Mouse (Mus musculus): ENCODE measurements at regions not wholly inside any gene's neighbourhood (a gene's known extent, or its start where the extent isn't known, plus 50 kb on each side); places are given as distances from the start of the nearest gene placed in this dataset.

DNA sequence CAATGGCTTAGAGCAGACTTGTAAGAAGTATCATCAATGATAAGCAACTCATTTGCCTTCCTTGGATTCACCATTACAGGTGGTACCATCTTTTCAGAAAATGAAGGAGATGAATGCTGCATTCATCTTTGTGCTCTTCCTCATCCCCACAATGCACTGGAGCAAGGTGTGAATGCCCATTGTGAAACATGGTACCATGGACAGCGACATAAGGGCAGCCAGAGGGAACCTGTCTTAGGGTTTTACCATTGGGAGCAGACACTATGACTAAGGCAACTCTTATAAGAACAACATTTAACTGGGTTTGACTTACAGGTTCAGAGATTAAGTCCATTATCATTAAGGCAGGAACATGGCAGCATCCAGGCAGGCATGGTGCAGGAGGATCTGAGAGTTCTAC, 60.1 kb upstream of the Kcnj6 start:
- no peak for DNase-seq (ENCODE audit: low read depth)

DNA sequence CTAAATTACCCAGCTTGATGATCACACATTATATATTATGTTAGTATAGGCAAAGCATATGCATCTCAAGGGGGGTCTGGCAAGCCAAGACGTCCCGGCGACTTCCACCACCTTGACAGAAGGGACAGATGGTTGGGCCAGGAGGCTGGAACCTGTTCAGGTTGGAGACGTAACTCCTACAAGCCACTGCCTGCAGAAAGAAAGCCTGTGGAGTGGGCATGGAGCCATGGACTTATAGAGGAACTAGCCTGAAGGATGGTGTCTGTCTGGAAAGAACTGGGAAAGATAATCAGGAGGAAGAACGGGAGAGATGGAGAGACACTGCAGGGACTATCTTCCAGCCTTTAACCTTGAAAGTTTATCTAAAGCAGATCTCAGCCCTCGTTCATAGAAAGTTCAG, 66.9 kb upstream of the Kcnj6 start:
- no peak for DNase-seq (ENCODE audit: low read depth)

DNA sequence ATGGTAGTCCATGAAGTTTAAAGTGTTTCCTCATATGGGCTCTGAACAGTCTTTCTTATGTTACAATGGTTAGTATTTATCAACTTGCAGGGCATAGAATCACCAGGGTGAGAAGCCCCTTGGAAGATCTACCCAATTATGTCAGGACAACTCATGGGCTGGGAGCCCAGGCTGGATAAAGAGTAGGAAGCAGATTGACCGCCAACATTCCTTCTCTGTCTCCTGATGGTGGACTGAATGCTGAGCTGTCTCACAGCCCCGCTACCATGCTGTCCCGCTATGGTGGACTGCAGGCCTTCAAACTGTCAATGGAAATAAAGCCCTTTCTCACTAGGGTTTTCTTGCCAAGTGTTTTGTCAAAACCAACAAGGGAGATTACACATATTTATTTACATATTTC, 69.2 kb upstream of the Kcnj6 start:
- no peak for DNase-seq (ENCODE audit: low read depth)

DNA sequence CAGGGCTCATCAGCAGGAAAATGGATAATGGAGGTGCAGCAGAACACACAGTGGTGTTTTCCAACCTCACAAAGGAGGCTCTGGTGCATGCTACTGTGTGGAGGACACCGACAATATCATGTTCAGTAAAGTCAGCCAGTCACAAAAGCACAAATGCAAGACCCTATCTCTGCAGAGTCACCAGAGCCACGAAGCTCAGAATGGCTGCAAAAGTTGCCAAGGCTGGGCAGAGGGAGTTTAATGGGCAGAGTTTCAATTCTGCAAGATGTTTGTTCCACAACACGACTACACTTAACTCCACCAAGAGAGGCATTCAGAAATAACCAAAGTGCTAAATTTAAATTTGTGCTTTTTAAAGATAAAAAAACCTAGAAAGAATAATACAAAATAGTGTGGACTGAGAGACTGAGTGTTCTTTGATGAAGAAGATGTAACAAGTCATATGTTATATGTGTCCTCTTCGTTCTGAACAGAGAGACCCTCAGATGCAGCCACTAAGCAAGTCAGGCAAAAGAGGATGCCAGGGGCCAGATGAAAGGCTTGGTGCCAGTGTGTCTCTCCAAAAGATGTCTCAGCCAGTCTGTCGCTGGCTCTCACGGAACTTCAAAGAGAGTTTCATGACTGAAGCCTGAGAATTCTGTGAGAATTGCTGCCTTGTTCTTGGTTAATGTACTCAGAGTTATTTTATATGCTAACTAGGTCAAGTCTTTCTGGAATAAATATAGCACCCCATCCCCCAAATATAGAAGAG, 95.1 kb upstream of the Kcnj6 start:
- DNase-seq (ENCODE audit: low read depth) = no peak

DNA sequence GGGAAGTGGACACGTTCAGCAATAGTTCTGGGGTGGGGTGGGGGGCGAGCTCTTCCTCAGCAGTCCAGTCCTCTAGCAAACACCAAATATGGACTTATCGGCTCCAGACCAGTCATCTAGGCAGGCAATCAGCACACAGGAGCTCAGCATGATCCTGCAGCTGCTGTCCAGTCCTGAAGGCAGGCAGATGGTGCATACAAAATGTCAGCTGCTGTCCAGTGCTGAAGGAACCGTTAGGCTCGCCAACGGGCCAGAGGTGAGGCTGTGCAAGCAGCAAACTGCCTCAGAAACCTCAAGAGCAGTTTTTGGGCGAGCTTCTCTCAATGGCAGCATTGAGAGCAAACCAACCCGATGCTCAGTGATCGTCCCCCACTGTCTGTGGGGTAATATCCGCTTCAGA, 96.3 kb upstream of the Kcnj6 start:
- no peak for DNase-seq (ENCODE audit: low read depth)

DNA sequence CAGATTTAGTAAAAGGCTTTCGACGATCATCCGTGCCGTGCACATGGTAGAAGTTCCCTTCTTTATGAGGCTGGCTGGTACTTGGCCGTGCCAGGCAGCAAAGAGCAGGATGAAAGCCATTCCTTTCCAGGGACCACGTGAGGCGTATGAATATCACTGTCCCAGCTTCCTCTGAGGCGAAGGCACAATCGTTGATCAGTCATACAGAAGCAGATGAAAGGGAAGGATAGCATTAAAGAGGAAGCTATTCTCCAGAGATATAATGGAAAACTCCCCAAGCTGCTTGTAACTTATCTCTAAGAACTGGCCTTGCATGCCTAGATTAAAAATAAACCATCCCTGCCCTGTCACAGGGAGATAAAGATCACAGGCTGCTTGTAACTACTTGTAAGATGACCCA, 103.5 kb upstream of the Kcnj6 start:
- no peak for DNase-seq (ENCODE audit: low read depth)

DNA sequence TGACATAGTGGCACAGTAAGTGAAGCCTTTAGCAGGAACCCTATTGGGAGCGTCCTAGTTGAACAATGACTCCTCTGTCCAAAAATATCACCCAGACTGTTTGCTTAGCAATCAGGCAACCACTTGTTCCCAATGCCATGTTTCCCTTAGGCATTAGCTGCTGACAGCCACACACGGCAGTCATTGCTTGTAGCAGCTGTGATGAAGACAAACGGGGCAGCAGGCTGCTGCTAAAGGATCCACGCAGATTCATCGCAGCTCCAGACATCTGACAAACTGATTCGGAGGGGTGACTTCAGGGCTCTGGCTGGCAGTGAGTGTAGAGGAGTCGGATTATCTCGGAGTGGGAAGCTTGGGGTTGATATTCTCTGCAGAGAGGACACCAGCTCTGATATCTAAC, 120.0 kb upstream of the Kcnj6 start:
- DNase-seq (ENCODE audit: low read depth) = no peak

DNA sequence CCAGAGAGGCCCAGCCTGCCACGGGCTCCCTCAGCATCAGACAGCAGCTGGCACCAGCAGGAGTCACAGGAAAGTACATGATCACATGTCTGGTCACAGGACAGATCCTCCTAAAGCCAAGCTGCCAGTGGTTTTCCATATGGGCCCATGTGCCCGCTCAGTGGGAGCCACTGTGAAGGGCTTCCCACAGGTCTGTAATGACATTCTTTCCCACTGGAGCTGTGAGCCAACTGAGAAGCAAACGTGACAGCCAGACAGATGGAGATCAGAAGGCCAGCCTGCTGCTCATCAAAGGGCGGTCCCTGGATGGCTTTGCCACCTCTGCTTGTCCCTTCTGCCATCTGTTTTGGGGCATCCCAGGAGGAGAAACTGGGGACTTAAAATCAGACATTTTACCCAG, 121.8 kb upstream of the Kcnj6 start:
- no peak for DNase-seq (ENCODE audit: low read depth)

DNA sequence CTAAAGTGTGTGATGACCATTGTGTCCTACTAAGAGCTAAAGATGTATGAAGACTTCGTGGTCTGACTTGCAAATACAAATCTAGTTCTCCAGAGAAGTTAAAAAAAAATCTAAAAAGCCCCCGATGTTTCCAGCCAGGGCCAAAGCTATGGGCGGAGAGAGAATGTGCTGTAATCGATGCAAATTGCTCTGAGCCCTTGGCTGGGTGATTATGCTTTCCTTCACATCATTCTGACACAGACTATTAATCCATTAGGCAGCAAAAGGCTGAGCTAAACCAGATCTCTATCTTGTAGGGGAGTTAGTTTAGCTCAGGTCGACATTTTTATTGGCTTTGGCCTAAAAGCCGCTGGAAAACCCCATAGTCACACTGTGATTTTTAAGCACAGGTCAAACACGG, 124.5 kb upstream of the Kcnj6 start:
- DNase-seq (ENCODE audit: low read depth) = no peak

DNA sequence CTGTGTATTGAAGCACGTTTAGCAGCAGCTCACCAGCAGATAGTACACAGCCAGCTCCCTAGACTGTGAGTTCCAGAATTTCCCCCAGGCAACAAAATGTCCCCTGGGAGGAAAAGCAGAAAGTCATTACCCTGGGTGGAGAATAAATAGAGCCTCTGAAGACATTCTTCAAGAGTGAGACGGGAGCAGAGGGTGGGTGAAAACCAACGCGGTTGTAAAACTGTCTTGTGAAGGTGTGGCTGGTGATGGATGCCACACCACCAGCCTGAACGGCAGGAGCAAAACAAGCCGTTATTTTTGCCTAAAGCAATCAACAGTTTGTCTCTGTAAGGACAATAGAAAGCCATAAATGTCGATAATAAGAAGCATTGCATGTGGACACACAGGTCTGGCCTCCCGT, 129.7 kb upstream of the Kcnj15 start:
- DNase-seq (ENCODE audit: low read depth) = no peak

DNA sequence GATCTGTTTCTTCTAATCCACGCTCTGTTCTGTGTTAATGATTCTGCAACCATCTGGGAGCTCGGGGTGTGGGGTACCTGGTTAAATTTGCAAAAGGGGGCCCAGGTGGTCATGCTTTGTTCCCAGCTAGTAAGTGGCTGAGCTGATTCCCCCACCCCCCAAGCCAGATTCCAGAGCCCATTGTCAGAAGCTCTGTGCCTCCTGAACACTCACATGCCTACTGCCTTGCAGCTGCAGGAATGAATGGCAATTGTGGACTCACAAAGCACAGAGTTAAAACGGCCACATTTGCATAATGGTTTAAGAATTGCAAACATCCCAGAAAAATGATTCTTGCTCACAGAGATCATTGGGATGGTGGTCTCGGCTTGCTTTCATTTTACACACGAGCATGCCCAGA, 125.5 kb upstream of the Kcnj15 start:
- DNase-seq (ENCODE audit: low read depth) = no peak

DNA sequence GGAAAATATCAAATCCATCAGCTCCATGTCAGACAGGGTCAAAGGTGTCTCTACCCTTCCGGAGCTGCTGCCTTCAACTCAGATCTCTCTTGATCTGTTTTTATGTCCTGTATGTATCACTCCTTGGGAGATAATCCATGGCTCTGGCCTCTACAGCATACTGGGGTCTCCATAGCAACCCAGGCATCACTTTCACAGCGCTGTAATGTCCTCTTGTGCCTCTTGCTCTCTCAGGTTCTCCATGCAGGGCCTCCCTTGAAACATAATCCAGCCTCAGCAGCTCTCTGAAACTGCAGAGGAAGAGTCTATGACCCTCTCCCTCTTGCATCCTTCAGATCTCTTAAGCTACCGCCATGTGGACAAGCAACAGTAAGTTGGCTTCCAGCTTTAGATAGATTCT, 118.5 kb upstream of the Kcnj15 start:
- no peak for DNase-seq (ENCODE audit: low read depth)

DNA sequence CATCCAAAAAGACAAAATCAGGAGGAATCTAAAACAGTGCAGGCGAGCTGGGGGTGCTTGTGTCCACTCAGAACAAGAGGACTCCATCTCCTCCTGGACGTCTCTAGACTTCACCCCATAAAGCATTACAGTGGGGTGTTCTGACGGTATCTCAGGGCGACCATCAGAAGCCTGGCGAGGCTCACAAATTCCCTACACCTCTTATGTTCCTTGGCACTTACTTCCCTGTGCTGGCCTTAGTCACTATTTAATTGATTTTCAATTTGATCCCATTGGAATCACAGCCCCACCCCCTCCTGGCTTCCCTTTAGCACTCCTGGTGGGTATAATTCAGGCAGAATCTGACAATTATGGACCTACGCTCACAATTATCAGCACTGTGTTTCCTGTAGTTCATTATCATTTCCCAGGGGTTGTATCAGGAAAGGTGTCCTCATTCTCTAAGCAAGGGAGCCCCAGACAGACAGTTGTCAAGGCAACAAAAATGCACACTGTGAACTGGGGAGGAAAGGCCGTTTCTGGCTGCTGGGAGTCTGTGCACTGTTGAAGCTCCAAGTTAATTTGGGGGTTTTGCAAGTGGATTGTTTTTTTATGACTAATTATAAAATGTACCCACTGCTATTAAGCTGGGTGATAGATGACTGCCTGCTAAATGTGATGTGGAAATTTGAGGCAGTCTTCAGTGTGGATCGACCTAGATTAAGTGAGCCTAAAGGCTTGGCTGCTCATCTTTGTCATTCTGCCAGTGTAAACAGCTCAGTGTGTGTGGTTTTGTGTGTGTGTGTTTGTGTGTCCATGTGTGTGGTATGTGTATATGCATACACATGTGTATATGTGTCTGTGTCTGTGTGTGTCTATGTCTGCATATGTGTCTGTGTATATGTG, 115.6 kb upstream of the Kcnj15 start:
- DNase-seq (ENCODE audit: low read depth) = no peak

DNA sequence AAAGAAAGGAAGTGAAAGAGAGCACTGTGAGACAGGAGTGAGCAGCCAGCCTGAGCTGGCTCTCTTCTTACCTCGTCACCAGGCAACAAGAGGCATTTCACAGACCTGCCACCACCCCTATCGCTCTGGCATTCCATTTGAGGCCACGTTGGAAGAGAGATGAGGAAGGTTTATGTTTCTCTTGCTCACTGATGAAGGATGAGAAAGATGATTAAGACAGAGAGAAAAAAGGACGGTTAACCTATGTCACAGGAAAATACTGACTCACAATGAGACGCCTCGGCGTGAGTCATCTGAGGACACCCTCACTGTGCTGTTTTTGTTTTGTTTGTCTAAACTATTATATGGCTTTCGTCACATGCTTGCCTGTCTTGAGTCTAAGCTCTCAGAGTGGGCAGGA, 106.9 kb upstream of the Kcnj15 start:
- no peak for DNase-seq (ENCODE audit: low read depth)

DNA sequence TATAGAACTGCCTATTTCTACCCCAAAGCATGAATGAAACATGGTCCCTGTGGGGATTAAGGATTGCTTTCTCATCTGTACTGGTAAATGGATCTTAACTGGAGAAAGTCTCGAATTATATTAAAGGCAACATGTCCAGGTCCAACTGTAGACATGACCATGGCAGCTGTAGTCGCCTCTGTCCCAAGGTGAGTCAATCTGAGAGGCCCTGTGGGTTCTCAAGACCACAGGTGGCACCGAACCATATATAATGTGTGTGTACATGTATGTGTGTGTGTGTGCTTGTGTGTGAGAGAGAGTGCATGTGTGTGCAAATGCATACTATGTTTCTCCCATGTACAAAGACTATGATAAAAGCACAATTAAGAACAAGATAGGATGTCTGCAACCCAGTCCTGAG, 105.9 kb upstream of the Kcnj15 start:
- no peak for DNase-seq (ENCODE audit: low read depth)

DNA sequence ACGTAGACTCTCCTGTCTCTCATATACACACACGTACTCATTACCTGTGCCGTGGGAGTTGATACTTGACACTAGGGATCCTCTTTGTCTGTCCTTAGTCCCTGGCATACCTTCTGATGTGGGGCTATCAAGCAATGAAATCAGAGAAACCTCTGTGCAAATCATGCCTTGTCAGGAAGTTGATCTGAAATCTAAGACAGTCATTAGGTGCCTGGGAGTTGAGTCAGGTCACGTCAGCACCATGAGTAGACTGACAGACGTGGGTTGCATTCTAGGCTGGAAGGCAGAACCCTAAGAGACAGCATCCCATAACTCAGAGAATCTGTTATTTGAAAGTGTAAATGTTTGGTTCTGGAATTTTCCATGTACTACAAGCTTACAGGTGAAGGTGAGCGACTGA, 105.4 kb upstream of the Kcnj15 start:
- no peak for DNase-seq (ENCODE audit: low read depth)

DNA sequence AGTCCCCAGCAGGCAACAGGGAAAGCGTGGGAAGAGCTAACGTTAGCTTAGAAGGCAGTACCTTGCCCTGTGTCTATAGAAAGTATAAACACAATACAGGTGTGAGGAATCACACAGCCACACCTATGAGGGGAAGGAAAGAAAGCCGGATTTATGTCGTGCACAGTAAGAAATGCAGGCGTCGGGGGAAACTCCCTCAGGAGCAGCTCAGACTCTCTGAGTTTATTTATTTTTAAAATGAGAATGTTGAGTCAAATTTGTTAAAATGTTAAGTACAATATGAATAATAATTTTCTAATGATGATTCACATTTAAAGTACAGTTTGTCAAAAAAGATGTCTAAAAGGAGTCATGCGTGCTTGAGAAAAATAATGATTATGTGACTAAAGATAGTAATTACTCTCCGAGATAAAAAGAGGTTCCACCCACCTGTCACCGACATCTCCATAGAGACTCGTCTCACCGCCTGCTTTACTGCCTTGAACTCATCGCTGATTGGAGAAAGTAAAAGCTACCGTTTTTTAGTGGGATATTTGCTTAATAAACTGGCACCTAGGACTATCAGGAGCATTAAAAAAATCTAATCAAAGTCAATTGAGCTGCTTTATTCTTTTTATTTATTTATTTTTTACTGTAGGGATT, 104.5 kb upstream of the Kcnj15 start:
- DNase-seq (ENCODE audit: low read depth) = no peak

DNA sequence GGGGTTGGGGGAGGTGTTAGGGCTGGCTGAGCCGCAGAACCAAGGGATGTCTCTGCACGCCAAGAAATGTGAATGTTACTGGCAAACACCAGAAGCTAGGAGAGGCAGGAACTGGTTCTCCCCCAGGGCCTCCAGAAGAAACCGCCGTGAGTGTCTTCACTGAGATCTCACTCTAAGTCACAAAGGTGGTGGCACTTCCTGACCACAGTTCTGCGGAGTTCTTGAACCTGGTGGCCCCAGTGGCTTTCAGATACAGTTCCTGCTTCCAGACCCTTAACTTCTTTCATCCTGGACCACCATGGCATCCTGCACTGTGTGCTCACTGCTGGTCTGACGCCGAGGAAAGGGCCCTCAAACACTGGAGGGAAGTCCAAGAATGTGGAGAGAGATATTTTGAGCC, 89.0 kb upstream of the Kcnj15 start:
- DNase-seq (ENCODE audit: low read depth) = no peak

DNA sequence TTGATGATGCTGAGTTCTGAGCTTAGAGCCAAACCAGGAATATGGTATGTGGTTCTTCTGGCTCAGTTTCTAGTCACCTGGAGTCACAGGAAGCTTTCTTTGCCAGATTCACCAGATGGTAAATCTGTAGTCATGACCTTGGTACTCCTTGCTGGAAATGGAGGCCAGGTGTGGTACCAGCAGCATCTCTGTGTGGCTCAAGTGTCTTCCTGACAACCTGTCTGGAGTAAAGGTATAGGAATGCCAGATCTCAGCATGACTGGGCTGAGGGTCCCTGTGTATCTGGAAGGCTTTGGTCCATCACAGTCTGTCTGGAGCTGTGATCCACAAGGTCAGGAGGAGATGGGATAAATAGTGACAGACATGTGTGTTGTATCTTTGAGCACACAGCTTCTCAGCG, 88.0 kb upstream of the Kcnj15 start:
- DNase-seq (ENCODE audit: low read depth) = no peak

DNA sequence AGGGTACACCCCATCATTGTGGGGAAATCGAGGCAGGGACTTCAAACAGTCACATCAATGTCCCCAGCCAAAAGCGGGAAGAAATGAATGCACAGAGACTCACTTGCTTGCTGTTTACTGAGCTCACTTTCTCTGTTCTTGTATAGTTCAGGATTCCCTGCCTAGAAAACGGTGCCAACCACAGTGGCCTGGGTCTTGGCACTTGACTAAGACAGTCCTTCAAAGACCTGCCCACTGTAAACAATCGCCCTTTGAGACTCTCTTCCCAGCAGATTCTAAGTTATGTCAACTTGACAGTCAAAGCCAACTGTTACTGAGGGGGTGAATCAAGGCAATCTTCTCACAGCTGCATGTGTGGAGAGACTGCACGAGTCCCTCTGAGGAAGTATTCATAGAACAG, 76.8 kb upstream of the Kcnj15 start:
- no peak for DNase-seq (ENCODE audit: low read depth)

DNA sequence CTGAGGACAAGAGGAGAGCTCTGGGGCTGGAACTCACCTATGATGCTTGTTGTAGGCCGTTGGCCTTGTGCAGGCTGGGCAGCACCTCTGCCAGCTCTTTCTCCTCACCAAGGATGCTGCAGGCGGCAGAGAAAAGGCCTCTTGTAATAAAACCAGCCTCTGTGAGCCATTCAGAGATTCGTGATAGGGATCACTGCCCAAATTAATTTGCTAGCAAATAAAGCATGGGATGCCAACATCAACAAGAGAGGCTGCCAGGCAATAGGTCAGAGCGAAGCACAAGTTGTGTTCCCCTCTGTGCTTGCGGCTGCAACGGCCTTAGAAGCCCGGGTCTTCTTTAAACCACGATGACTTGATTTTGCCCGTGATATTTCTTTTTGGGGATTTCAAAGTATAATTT, 72.0 kb upstream of the Kcnj15 start:
- no peak for DNase-seq (ENCODE audit: low read depth)

DNA sequence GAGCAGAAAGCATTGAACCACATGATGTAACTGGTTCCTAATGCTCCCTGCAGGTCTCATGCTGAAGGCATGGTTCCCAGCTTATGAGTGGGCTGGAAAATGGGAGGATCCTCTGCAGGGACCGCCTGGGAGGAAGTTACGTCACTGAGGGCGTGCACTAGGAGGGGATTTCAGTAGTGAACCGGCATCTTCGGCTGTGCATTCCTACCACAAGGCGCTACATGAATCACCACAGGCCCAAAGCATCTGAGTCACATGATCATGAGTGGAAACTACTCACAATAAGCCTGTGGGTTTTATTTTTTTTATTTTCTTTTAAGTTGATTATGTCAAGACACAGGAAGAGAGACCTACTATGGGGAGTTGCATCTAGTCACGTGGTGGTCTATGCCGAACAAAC, 68.2 kb upstream of the Kcnj15 start:
- DNase-seq (ENCODE audit: low read depth) = no peak

DNA sequence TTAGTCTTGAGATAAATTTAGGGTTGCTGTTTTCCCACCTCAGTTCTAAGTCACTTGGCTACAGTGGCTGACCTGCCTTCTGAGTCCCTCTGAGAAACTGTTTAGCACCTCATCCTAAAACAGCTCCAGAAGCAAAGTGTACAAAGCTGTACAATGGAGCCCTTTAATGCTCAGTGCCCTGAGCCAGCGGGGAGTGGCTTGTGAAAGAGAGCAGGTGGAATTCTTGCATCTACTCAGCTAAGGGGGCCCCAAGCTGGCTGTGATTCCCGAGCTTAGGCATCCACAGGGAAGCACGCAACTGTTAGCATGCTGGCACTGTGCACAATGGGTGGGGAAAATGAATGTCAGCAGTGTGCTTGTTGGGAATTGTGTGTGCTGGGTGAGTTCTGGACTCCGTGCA, 63.2 kb upstream of the Kcnj15 start:
- no peak for DNase-seq (ENCODE audit: low read depth)
